Mouse (Mus musculus) common myeloid progenitor, adult 5-6 weeks (primary cell): Measurements from ENCODE around the gene Uimc1. TPM values are rescaled to one million over a fixed set of nuclear protein-coding genes. Genes with fewer than 3 reads are reported as not detected.

Experiments
- ATAC-seq: replicated peaks from 2 replicates; pipeline ENCODE4 v1.8.0; 2016; ENCODE audit warnings: low read depth, mild to moderate bottlenecking, moderate TSS enrichment, inconsistent platforms; ENCODE audit not compliant: poor library complexity, severe bottlenecking
- total RNA-seq: library from RNA; stranded (forward); fragments of 200-1000, 187-1606 nt; gene quantifications from 2 replicates; pipeline ENCODE4 v1.2.3, GENCODE M21; 2017

Uimc1 gene
- total RNA-seq, 1 experiment from 2014 or later, result 74.5 TPM

DNA sequence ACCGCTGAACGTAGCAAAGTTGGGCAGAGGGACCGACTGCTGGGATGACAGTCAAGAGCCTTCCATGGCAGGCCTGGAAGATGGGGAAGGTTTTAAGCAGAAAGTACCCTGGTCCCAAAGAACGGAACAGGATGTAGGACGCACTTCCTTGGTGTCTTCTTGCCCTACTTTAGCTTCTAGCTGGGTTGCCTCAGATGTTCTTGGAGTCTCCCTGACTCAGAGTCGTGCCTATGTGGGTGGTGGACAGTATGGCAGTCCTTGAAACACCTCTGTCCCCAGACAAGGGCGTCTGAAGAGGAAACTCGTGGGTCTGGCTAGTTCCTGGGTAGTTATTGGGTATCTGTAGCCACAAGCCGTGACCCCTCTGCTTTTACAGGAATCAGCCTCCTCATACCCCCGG lies 98.0 kb downstream of the Uimc1 start:
- no peak for ATAC-seq

GRCm38 (mm10) chr13:55000433-55000832 lies 99.7 kb downstream of the Uimc1 start:
- ATAC-seq, result no peak

- no peak for ATAC-seq
Measured at GRCm38 (mm10) chr13:54997568-54997967, 102.5 kb downstream of the Uimc1 start.

DNA sequence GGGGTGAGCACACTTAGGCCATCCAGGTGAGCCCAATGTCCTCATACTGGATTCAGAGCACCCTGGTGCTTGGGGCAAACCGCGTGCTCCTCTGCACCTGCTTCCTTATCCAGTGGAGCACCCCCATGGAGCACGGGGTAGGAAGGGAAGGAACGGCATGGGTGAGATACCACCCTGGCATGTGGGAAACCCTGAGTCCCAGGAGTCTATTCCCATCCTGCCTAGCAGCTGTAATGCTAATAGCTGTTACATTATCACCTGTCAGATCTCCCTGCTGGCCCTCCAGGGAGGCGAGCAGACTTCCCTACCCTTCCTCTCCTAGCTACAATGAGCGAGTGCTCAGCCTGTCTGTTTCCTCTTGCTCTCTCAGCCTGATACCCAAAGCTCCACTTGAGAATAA lies 104.9 kb downstream of the Uimc1 start:
- ATAC-seq, result no peak

GRCm38 (mm10) chr13:54994576-54994975 lies 105.5 kb downstream of the Uimc1 start:
- no peak for ATAC-seq

DNA sequence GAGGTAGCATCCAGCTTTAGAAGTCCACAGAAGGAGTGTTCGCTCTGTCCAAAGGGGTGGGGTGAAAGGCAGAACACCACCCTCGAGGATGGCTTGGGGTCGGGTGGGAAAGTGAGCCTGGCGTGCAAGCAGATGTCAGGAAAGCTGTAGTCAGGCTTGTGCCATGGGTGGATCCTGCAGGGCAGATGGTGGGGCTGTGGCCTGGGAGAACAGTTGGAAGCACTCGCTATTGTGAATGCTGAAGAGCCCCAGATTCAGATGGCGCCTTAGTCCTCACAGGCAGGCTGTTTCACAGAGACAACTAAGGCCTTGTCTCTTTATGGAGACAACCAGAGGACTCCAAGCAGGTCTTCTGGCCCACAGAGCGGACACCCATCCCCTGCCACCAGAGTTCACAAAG lies 107.9 kb downstream of the Uimc1 start:
- no peak for ATAC-seq

GRCm38 (mm10) chr13:54988181-54988760 lies 111.8 kb downstream of the Uimc1 start:
- peak; percentile 71 for ATAC-seq

GRCm38 (mm10) chr13:54987405-54987804 lies 112.7 kb downstream of the Uimc1 start:
- no peak for ATAC-seq

DNA sequence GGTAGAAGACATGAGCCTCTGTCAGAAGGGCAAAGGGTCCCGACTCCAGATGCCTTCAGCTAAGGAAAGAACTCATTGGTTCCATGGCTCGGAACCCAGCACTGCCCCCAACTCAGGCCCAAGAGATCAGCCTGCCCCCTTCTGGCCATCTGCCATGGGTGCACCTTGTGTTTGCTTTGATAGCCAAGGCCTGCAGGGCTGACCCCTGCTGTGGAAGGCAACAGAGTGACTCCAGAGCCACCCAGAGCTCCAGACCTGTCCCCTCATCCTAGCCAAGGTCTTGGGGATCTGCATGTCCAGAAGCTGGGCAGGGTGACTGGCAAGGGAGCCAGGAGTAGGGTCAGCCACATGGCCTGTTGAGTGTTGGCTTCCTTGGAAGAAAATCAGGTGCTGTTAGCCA lies 116.5 kb downstream of the Uimc1 start:
- ATAC-seq, result no peak; the same call in 1 of the 2 replicates

GRCm38 (mm10) chr13:54983001-54983400 lies 117.1 kb downstream of the Uimc1 start:
- peak; percentile 57 for ATAC-seq

DNA sequence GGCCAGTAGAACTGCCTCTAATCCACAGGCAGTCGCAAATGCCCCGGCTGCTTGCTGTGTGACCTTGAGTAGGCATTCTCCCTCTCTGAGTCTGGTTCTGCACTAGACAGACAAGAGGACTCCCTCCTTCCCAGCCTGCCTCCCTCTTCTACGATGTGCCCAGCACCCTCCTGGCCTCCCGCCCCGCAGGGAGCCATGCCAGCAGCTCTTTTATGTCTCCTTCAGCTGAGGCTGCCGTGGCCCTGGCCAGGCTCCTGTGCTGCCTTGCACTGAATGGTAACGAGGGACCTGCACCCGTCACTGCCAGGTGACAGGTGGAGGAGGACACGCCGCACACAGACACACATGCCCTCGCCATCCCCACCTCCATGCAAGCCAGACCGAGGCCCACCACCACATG lies 119.1 kb downstream of the Uimc1 start:
- no peak for ATAC-seq

- no peak for ATAC-seq
Measured at GRCm38 (mm10) chr13:54978804-54979203, 121.3 kb downstream of the Uimc1 start.

Other genes with a start within 250 kb of the Uimc1 start
- 0.58 and 6.3 TPM in 2 replicates for gene Unc5a, start 150.9 kb downstream of the Uimc1 start, total RNA-seq
- 42.4 and 54.0 TPM in 2 replicates for gene Hk3, start 78.9 kb downstream of the Uimc1 start, total RNA-seq
- 13.2 and 14.7 TPM in 2 replicates for gene Zfp346, start 5.0 kb upstream of the Uimc1 start, total RNA-seq
- gene Gm17617, start 33.2 kb upstream of the Uimc1 start, total RNA-seq, result not detected in 2 replicates
- not detected in 2 replicates for gene Fgfr4, start 52.3 kb upstream of the Uimc1 start, total RNA-seq
- gene Nsd1, start 109.5 kb upstream of the Uimc1 start, total RNA-seq, result 110 and 124 TPM in 2 replicates
- 83.2 and 93.3 TPM in 2 replicates for gene Prelid1, start 220.2 kb upstream of the Uimc1 start, total RNA-seq
- gene Rab24, start 221.6 kb upstream of the Uimc1 start, total RNA-seq, result 22.3 and 31.5 TPM in 2 replicates
- gene Mxd3, start 229.5 kb upstream of the Uimc1 start, total RNA-seq, result 6.2 and 9.0 TPM in 2 replicates